In genomic region chr5:120516221-120516984, GRCm38 (mm10) we compare ENCODE assay signal across 9 mouse cellular contexts. TPM values are rescaled to one million over a fixed set of nuclear protein-coding genes. Genes with fewer than 3 reads are reported as not detected.
DNase-seq lines count a peak whose midpoint lies in the region; ATAC-seq and TF ChIP-seq lines count a peak whose summit lies in the region.
"Had no signal": no experiment of that assay in that cellular context is flagged by ENCODE, and none has a peak within 500 bp of the region (broad histone marks: within the 10 kb centered on the region; RNA-seq: fewer than 3 reads in every experiment).

No protein-coding gene starts in this region.

- H3K9ac ChIP-seq in forebrain, embryonic 14.5 days (ENCODE audit: low read length): no peak overlapping the region

- TF ChIP-seq CTCF in layer of hippocampus, adult 2 months (conservative IDR thresholded peaks at IDR 0.05): no peak
- TF ChIP-seq CTCF in bone marrow, adult 2 months (IDR thresholded peaks at IDR 0.05; ENCODE audit: control insufficient read depth, insufficient read depth, low read length): no peak

- DNase-seq in layer of hippocampus, adult 2 months (ENCODE audit: low spot score in 2 of 2): no peak
- no peak for DNase-seq in layer of hippocampus, adult 9-10 months (ENCODE audit: low spot score)
- peak; percentile 86 for DNase-seq in kidney, adult 9 months
- no peak for DNase-seq in right cerebral cortex, postnatal 14 days
- no peak for DNase-seq in forebrain, embryonic 14.5 days (ENCODE audit: low spot score)
- no peak for DNase-seq in right cerebral cortex, postnatal 36 days (ENCODE audit: low spot score in 2 of 2)

- peaks cover 1% of the 10 kb centered on the region; the same call in 1 of the 2 replicates for H3K4me1 ChIP-seq in bone marrow, adult 2 months (ENCODE audit: control insufficient read depth, insufficient read depth, low read length)
- peaks cover 6% of the 10 kb centered on the region for H3K4me1 ChIP-seq in forebrain, embryonic 14.5 days (ENCODE audit: control insufficient read depth, insufficient read depth, low read length)

- H3K36me3 ChIP-seq in forebrain, embryonic 14.5 days (ENCODE audit: control insufficient read depth, insufficient read depth, low read length): no peaks in the 10 kb centered on the region

- no peaks in the 10 kb centered on the region for H3K9me3 ChIP-seq in forebrain, embryonic 14.5 days (replicated peaks; ENCODE audit: control insufficient read depth, low read length)

- peak overlapping the region; percentile 67; the same call in 1 of the 2 replicates for H3K27ac ChIP-seq in layer of hippocampus, adult 2 months
- peak overlapping the region; percentile 16 for H3K27ac ChIP-seq in bone marrow, adult 2 months (ENCODE audit: control insufficient read depth, insufficient read depth, low read depth, low read length, poor library complexity)
- H3K27ac ChIP-seq in forebrain, embryonic 14.5 days (ENCODE audit: low read depth, low read length): no peak overlapping the region

- no peak overlapping the region for H3K4me2 ChIP-seq in forebrain, embryonic 14.5 days (ENCODE audit: low read length)

- no peak for TF ChIP-seq POLR2A in bone marrow, adult 2 months (IDR thresholded peaks at IDR 0.05; ENCODE audit: borderline replicate concordance, control insufficient read depth, low read depth, low read length)

- WGBS in bone marrow, adult 2 months: 53% methylated on average over 15 of the region's 15 CpGs
- WGBS in forebrain, embryonic 14.5 days: 72% methylated on average over 15 of the region's 15 CpGs

- no peak overlapping the region for H3K4me3 ChIP-seq in layer of hippocampus, adult 2 months
- no peak overlapping the region for H3K4me3 ChIP-seq in bone marrow, adult 2 months (replicated peaks; ENCODE audit: control insufficient read depth, low read depth, low read length)
- H3K4me3 ChIP-seq in forebrain, embryonic 14.5 days (ENCODE audit: low read depth, low read length): no peak overlapping the region
- H3K4me3 ChIP-seq: erythroblast, embryonic 14.5 days had no signal

- 0 out of 2 replicates have a peak, but pooled peaks cover 8% of the 10 kb centered on the region for H3K27me3 ChIP-seq in forebrain, embryonic 14.5 days (replicated peaks; ENCODE audit: control insufficient read depth, insufficient read depth, low read length)

- peak; percentile 25 for ATAC-seq in megakaryocyte, adult 5-6 weeks (ENCODE audit: poor library complexity, severe bottlenecking)
- no peak for ATAC-seq in forebrain, embryonic 14.5 days

RNA-seq across cellular contexts. Expression of gene Slc8b1, which starts 5.4 kb away (rescaled TPM):
- total RNA-seq in layer of hippocampus, adult 2 months (2021): 10 to 100 TPM in 1 of 2 experiments, 1 to 10 TPM in 1; 8.7 to 12.1 TPM
- polyA plus RNA-seq in bone marrow, adult 2 months (2011; ENCODE audit: insufficient read depth, insufficient read length, low replicate concordance, missing spikeins): 18.8 and 45.1 TPM in 2 replicates
- 31.7 and 36.8 TPM in 2 replicates for total RNA-seq in megakaryocyte, adult 5-6 weeks (2015)
- total RNA-seq in megakaryocyte, adult 5-6 weeks (2017): 44.1 and 60.5 TPM in 2 replicates
- polyA plus RNA-seq in forebrain, embryonic 14.5 days (2014; fragmentation: Nextera tagmentation; extraction: Ambion mirVana): 0.67 and 1.5 TPM in 2 replicates

RNA-seq across cellular contexts. Expression of gene Plbd2, which starts 13.0 kb away (rescaled TPM):
- 10 to 100 TPM; 62.6 to 66.0 TPM for total RNA-seq in layer of hippocampus, adult 2 months (2021)
- polyA plus RNA-seq in bone marrow, adult 2 months (2011; ENCODE audit: insufficient read depth, insufficient read length, low replicate concordance, missing spikeins): 2.3 and 9.9 TPM in 2 replicates
- total RNA-seq in megakaryocyte, adult 5-6 weeks (2015): 7.8 and 10.5 TPM in 2 replicates
- total RNA-seq in megakaryocyte, adult 5-6 weeks (2017): 7.9 and 10.2 TPM in 2 replicates
- polyA plus RNA-seq in forebrain, embryonic 14.5 days (2014; fragmentation: Nextera tagmentation; extraction: Ambion mirVana): 14.8 and 16.2 TPM in 2 replicates

RNA-seq across cellular contexts. Expression of gene Sds, which starts 40.1 kb away (rescaled TPM):
- total RNA-seq in layer of hippocampus, adult 2 months (2021): under 1 TPM in 1 of 2 experiments, not detected in 1; 0.31 TPM
- polyA plus RNA-seq in bone marrow, adult 2 months (2011; ENCODE audit: insufficient read depth, insufficient read length, low replicate concordance, missing spikeins): 1.9 and 5.2 TPM in 2 replicates
- not detected in 2 replicates for total RNA-seq in megakaryocyte, adult 5-6 weeks (2015)
- total RNA-seq in megakaryocyte, adult 5-6 weeks (2017): not detected in 2 replicates
- polyA plus RNA-seq in forebrain, embryonic 14.5 days (2014; fragmentation: Nextera tagmentation; extraction: Ambion mirVana): not detected in 2 replicates
- polyA plus RNA-seq: erythroblast, embryonic 14.5 days had no signal

RNA-seq across cellular contexts. Expression of gene Sdsl, which starts 43.8 kb away (rescaled TPM):
- 1 to 10 TPM; 7.9 to 8.5 TPM for total RNA-seq in layer of hippocampus, adult 2 months (2021)
- polyA plus RNA-seq in bone marrow, adult 2 months (2011; ENCODE audit: insufficient read depth, insufficient read length, low replicate concordance, missing spikeins): 11.6 and 13.0 TPM in 2 replicates
- total RNA-seq in megakaryocyte, adult 5-6 weeks (2015): 0.49 TPM in 1 of 2 replicates, not detected in the other
- 0.55 and 0.61 TPM in 2 replicates for total RNA-seq in megakaryocyte, adult 5-6 weeks (2017)
- 2.2 and 3.2 TPM in 2 replicates for polyA plus RNA-seq in forebrain, embryonic 14.5 days (2014; fragmentation: Nextera tagmentation; extraction: Ambion mirVana)
- polyA plus RNA-seq: erythroblast, embryonic 14.5 days had no signal

Comparison
In these comparisons a context has a peak if more than half of its experiments do, and no peak if none do; other contexts are left out.
1. RNA of gene Plbd2, which starts 13.0 kb away (total RNA-seq): 62.6 to 66.0 TPM in layer of hippocampus, adult 2 months; 7.8 to 10.5 TPM in megakaryocyte, adult 5-6 weeks; every median in the first group is over 4 times any median in the second.